Mouse (Mus musculus) lung, embryonic 14.5 days (tissue): Measurements from ENCODE around the gene Eras. TPM values are rescaled to one million over a fixed set of nuclear protein-coding genes. Genes with fewer than 3 reads are reported as not detected.
"Not testable (repeated sequence)": the region's sequence is repeated elsewhere in the genome, so short reads cannot be mapped to it uniquely, and the experiment has no call there.

Experiments
- ATAC-seq: fragments of 200-750 bp; cut with Nextera tagmentation; 2 replicates; pipeline ENCODE4 v1.8.0; 2017; ENCODE audit warnings: mild to moderate bottlenecking, moderate TSS enrichment, moderate library complexity; ENCODE audit not compliant: insufficient read depth
- DNase-seq: peaks from one replicate; pipeline ENCODE4 v3.0.0-alpha.2; 2015
- H3K27ac ChIP-seq: fragments of 300-500 bp; sonication (generic); 2 replicates; pipeline ENCODE4 v1.5.1; 2014; ENCODE audit warnings: low read depth, mild to moderate bottlenecking, moderate library complexity
- H3K27me3 ChIP-seq: fragments of 300-500 bp; sonication (generic); 2 replicates; pipeline ENCODE4 v1.6.1; 2014; ENCODE audit warnings: low read length, control low read depth; ENCODE audit not compliant: insufficient read depth
- H3K36me3 ChIP-seq: fragments of 300-500 bp; sonication (generic); 2 replicates; pipeline ENCODE4 v1.6.1; 2014; ENCODE audit warnings: control low read depth; ENCODE audit not compliant: insufficient read depth
- H3K4me1 ChIP-seq: fragments of 300-500 bp; sonication (generic); 2 replicates; pipeline ENCODE4 v1.6.1; 2014; ENCODE audit warnings: antibody characterized with exemption, control low read depth; ENCODE audit not compliant: insufficient read depth
- H3K4me2 ChIP-seq: fragments of 300-500 bp; sonication (generic); 2 replicates; pipeline ENCODE4 v1.6.1; 2014; ENCODE audit warnings: mild to moderate bottlenecking
- H3K4me3 ChIP-seq: fragments of 300-500 bp; sonication (generic); 2 replicates; pipeline ENCODE4 v1.5.1; 2014; ENCODE audit warnings: low read depth, low read length
- H3K9ac ChIP-seq: fragments of 300-500 bp; sonication (generic); 2 replicates; pipeline ENCODE4 v1.6.1; 2014
- H3K9me3 ChIP-seq: fragments of 300-500 bp; sonication (generic); 2 replicates; pipeline ENCODE4 v1.6.1; 2016; ENCODE audit warnings: low read depth, low read length, control low read depth
- CTCF ChIP-seq: IDR thresholded peaks from 2 replicates; pipeline ENCODE4 v1.5.1; 2016; ENCODE audit warnings: antibody characterized with exemption, low read depth
- WGBS: fragments of 180-500 bp; shearing (Covaris S2); extraction: QIAGEN DNeasy Blood & Tissue Kit; methylation state at CpG from one replicate; pipeline ENCODE4 v1.1.7; 2014; 5-methylcytosine and 5-hydroxymethylcytosine counted together
- polyA plus RNA-seq: library from polyadenylated mRNA; unstranded; fragments of >200 nt; fragmentation: Nextera tagmentation; extraction: Ambion mirVana; gene quantifications from 2 replicates; pipeline ENCODE4 v1.2.1, GENCODE M21; 2014

Gene Eras
- polyA plus RNA-seq, 1 experiment from 2014 or later: not detected

DNA sequence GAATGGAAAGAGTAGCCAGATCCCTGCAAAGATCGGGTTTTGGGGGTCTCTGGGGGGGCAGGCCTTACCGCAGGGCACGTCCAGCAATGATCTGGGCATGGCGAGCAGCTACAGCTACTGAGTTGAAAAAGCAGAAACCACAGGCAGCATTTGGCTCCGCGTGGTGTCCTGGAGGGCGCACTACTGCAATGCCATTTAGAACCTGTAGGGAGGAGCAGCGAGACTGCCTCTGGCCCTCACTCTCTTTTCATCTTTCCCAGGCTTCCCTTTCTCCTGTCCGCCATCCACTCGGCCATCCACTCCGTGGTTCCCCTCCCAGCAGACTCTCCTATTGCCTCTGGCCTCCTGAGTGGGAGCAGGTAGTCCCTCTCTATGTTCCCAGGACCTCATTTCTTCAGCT is 8.5 kb upstream of the Eras start:
- Histone ChIP-seq H3K27me3 (no peaks in the 10 kb centered on the region), H3K36me3 (0 out of 2 replicates have a peak, but pooled peaks cover under 1% of the 10 kb centered on the region), H3K9me3 (no peaks in the 10 kb centered on the region), H3K4me2 (no peak overlapping the region), H3K4me3 (no peak overlapping the region), H3K9ac (no peak overlapping the region), H3K27ac (no peak overlapping the region), H3K4me1 (no peaks in the 10 kb centered on the region)
- TF ChIP-seq CTCF: peak; percentile 35; the same call in 1 of the 2 replicates
- ATAC-seq: no peak
- no peak for DNase-seq
- 52% methylated on average over 11 of the region's 11 CpGs for WGBS

DNA sequence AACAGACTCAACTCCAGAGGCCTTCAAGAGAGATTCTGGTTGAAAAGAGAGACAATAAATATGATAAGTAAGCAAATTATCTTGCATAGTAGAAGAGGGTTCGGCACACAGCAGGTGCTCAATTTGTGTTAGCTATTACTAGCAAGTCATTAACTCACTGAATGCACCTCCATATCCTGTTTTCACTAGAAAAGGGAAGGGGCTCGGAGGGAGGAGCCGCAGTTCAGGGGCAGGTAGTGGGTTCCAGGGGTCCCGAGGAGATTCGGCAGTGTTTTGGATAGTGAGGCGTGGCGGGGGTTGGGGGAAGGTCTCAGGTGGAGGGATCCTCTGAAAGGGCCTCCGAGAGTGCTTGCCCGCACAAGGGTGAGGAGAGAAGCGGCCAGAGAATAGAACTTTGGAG is 1.3 kb downstream of the Eras start:
- no peak overlapping the region for H3K4me3 ChIP-seq
- H3K4me1 ChIP-seq: no peaks in the 10 kb centered on the region
- no peak for DNase-seq
- H3K27ac ChIP-seq: no peak overlapping the region
- no peak overlapping the region for H3K4me2 ChIP-seq
- 0 out of 2 replicates have a peak, but pooled peaks cover 13% of the 10 kb centered on the region for H3K36me3 ChIP-seq
- no peak overlapping the region for H3K9ac ChIP-seq
- TF ChIP-seq CTCF: no peak
- no peaks in the 10 kb centered on the region for H3K9me3 ChIP-seq
- peaks cover 53% of the 10 kb centered on the region for H3K27me3 ChIP-seq
- 16% methylated on average over 10 of the region's 10 CpGs for WGBS
- ATAC-seq: no peak

- H3K4me3 ChIP-seq: no peak overlapping the region
- ATAC-seq (no peak), DNase-seq (no peak)
- no peak overlapping the region for H3K4me2 ChIP-seq
- WGBS: 61% methylated on average over 6 of the region's 6 CpGs
- H3K27ac ChIP-seq: no peak overlapping the region
- H3K36me3 ChIP-seq: 0 out of 2 replicates have a peak, but pooled peaks cover 7% of the 10 kb centered on the region
- H3K9me3 ChIP-seq: no peaks in the 10 kb centered on the region
- H3K4me1 ChIP-seq: no peaks in the 10 kb centered on the region
- peaks cover 60% of the 10 kb centered on the region for H3K27me3 ChIP-seq
- no peak for TF ChIP-seq CTCF
- no peak overlapping the region for H3K9ac ChIP-seq
Observed at GRCm38 (mm10) chrX:7926266-7926665, 2.1 kb downstream of the Eras start.

- no peak overlapping the region for H3K27ac ChIP-seq
- peak overlapping the region; percentile 46 for H3K4me2 ChIP-seq
- H3K4me3 ChIP-seq: peak overlapping the region; percentile 19
- peaks cover 62% of the 10 kb centered on the region for H3K27me3 ChIP-seq
- 7% methylated on average over 37 of the region's 48 CpGs for WGBS
- no peak for ATAC-seq
- no peak for TF ChIP-seq CTCF
- DNase-seq: no peak
- H3K4me1 ChIP-seq: no peaks in the 10 kb centered on the region
- no peaks in the 10 kb centered on the region for H3K9me3 ChIP-seq
- no peaks in the 10 kb centered on the region for H3K36me3 ChIP-seq
- H3K9ac ChIP-seq: no peak overlapping the region
Observed at GRCm38 (mm10) chrX:7922032-7922431, 6.4 kb downstream of the Eras start.

GRCm38 (mm10) chrX:7919601-7920383 is 8.6 kb downstream of the Eras start, which contains the start of gene Pcsk1n:
Gene Pcsk1n, plus strand, starts transcription at chrX:7919822.
- Histone ChIP-seq H3K9ac (no peak within 1 kb of the TSS), H3K4me3 (peak within 1 kb of the TSS; percentile 15), H3K27me3 (peaks cover 49% of the 10 kb centered on the region), H3K36me3 (no peaks in the 10 kb centered on the region), H3K27ac (no peak within 1 kb of the TSS), H3K4me2 (peak within 1 kb of the TSS; percentile 45), H3K4me1 (no peaks in the 10 kb centered on the region), H3K9me3 (no peaks in the 10 kb centered on the region)
- 8% methylated on average over 30 of the region's 40 CpGs for WGBS
- no peak for TF ChIP-seq CTCF
- peak; percentile 4 for DNase-seq
- peak; percentile 35; the same call in 1 of the 2 replicates for ATAC-seq

GRCm38 (mm10) chrX:7917960-7918359 is 10.4 kb downstream of the Eras start:
- peaks cover 32% of the 10 kb centered on the region for H3K27me3 ChIP-seq
- DNase-seq, H3K9me3 ChIP-seq, H3K36me3 ChIP-seq, H3K4me1 ChIP-seq, H3K9ac ChIP-seq, ATAC-seq, H3K4me2 ChIP-seq, H3K4me3 ChIP-seq, H3K27ac ChIP-seq: not testable (repeated sequence)
- 68% methylated on average over 6 of the region's 6 CpGs for WGBS

GRCm38 (mm10) chrX:7915669-7916068 is 12.7 kb downstream of the Eras start:
- 15% methylated on average over 3 of the region's 3 CpGs for WGBS
- peaks cover 11% of the 10 kb centered on the region for H3K27me3 ChIP-seq
- not testable (repeated sequence) for H3K4me3 ChIP-seq, H3K9me3 ChIP-seq, H3K4me1 ChIP-seq, H3K27ac ChIP-seq, H3K36me3 ChIP-seq, ATAC-seq, H3K9ac ChIP-seq, H3K4me2 ChIP-seq
- DNase-seq: peak; percentile 8
